Mouse (Mus musculus) fibroblast of lung, adult 2 months (primary cell): ENCODE measurements around the gene Prrt4.
"Not testable (repeated sequence)": the region's sequence is repeated elsewhere in the genome, so short reads cannot be mapped to it uniquely, and the experiment has no call there.

Experiments used
- DNase-seq: peaks from one replicate; pipeline ENCODE4 v3.0.0-alpha.2; 2011; ENCODE audit warnings: low read depth

Gene Prrt4

DNA sequence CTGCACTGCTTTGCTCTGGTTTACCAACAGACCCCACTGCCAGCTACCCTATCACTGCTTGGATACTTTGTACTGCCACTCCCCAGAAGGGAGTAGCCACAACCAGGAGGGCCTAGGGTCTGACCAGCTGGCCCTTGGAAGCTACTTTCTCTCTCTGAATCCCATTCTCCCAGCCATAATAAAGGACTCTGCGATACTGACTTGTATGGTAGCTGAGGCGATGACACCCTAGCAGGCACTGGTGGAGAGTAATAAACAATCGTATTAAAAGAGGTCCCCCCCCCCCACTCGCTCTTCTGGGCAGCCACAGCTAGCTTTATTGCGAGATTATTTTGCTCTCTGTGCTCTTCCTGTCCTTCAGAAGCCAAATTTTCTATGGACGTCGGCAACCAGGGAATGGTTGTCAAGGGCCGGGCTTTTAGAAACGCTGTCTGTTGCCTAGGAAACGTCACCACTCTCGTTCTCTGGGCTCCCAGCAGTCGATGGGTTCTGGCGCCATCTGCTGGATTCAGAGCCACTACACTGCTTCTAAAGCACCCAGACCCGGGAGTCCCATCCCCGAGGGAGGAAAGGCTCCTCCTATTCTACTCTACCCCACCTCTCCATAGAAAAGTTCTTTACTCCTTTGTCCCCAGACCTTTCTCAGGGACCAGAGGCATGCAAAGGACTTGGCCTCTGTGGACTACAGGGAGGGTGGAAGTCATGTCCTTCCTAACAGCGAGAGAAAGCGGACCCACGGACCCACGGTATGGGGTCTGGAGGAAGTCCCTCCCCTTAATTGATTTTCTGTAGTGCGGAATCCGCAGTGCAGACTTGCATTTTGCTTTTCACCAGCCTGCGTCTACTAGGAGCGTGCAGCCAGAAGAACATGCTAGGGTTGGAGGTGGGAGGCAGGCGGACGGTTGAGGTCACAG is 19.2 kb upstream of the Prrt4 start:
- DNase-seq, result peak; percentile 73

DNA sequence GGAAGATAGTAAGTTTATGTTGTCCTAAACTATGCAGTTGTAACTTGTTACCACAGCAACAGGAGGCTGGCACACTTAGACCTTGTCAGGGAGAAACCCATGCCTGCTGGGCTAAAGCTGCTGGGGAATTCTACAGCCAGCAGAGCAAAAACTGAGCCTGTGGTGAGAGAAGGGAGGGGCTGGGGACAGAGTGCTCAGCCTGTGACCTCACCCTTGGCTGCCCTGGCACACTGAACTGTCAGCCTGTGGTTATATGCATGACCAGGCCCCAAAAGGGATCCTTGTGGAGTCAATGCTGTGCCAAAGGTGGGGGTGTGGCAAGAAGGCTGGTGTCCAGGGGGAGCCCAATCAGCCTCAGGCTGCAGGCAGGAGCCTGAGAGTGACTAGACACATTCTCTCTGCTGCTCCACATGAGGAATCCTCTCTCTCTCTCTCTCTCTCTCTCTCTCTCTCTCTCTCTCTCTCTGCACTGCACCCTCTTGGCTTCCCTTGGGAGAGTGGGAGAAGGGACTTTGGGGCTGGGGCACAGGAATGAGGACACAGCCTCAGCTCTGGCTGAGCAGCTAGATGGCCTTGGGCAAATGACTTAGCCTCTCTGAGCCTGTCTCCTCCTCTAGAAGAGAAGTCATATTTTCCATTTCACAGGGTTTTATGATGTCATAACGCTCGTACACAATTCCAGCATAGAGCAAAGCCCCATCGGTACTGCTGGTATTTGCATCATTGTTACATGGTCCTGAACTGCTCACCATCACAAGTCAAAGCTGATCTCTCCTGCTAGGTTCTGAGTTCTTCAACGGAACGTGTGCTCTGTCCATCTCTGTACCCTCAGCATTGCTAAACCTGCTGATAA is 16.7 kb upstream of the Prrt4 start:
- DNase-seq, result peak; percentile 81

DNA sequence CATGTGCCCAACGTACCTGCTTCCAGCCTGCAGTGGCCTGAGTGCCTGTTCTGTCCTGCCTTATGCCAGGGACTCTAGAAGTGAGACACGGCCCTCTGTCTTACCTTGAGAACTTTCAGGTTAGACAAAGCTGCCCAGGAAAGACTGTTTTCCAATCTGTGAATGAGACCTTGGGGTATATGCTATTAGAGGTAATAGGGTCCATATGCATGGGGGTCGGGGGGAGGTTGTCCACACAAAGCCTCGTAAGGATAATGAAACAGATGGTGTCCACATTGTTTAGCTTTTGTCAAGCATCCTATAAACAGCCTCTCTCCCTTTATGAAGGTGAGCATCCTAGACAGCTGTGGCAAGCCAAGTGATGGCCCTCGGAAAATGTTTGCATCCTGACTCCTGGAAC is 15.8 kb upstream of the Prrt4 start:
- no peak for DNase-seq

DNA sequence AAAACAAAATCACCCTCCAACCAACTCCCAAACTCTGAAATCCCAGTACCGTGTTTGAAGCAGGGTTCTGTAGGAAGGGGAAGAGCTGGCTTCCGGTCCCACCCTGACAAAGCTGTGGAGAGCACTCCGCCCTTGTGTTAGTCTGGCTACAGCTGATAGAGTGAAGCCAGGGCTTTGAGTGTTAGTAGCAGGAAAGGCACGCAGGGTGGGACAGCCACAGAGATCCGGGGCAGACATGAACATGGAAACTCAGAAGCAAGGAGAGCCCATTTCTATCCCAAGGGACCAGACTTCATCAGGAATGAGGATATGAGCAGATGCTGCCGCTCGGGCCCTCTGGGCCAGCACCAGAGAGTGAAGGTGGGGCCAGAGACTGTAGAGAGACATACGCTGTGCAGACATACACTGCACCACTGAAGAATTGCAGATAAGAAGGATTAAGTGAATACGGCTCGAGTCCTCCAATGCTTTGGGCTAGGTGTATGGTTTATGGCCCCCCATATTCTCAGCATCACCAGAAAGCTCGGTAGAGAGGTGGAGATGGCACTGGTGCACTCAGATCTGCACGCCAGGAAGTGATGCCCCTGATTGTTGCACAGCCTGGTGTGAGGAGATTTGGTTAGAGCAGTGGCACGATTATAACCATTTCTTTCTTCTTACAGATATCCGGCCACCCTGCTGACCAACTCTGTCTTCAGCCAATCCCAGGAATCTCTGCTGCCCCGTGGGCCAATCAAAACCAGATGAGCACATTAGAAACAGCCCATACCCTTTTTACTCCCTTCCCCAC is 14.8 kb upstream of the Prrt4 start:
- DNase-seq, result no peak

DNA sequence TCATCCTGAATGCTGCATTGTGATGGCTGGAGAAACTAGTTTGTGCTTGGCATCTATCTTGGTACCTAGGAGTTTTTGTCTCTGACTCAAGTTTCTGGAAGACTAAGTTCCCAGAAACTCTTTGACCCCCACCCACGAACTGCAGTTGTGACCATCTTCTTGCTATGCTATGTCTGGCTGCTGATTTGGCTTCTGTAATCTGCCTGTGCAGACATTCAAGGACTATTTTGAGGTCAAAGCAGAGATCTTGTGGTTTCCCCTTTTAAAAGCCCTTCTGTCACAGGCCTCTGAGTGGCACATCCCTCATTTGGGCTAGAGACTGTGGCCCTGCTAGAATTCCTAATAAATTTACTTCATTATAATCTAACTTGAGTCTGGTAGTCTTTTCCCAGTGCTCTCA is 8.6 kb upstream of the Prrt4 start:
- DNase-seq, result no peak

DNA sequence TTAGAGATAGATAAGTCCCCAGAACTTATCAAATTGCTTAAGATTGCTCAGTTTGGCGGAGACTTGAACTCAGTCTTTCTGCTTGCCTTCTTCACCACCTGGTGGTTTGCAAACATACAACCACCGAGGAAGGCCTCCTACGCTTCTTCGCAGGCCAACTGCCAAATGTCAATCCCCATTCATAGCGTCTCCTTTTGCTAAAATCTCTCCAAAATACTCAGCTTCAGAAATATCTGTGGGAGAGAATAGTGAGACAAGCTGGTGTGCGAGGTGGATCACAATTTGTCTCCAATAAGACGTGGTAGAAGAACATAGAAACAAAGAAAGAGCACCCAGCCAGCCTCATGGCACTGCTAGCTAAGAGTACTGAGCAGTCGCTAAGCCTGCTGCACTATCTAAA is 459 bp upstream of the Prrt4 start:
- DNase-seq, result no peak

GRCm38 (mm10) chr6:29177901-29178879 is 1.2 kb downstream of the Prrt4 start:
- DNase-seq, result no peak

DNA sequence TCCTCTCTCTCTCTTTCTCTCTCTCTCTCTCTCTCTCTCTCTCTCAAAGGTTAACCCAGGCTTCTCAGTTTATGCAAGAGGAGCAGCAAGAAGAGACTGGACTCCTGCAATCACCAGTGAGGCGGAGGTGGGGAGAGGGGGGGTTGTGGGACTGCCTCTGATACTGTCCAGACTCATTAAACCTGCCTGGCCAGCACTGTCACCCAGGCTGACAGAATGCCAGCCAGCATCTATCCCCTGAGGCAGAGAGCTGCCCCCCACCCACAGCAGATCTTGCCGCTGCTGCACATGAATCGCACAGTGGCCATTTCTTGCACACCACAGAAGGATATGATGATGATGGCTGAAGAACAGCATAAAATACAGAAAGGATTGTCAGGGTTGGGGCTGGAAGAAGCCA is 4.3 kb downstream of the Prrt4 start:
- DNase-seq, result no peak

DNA sequence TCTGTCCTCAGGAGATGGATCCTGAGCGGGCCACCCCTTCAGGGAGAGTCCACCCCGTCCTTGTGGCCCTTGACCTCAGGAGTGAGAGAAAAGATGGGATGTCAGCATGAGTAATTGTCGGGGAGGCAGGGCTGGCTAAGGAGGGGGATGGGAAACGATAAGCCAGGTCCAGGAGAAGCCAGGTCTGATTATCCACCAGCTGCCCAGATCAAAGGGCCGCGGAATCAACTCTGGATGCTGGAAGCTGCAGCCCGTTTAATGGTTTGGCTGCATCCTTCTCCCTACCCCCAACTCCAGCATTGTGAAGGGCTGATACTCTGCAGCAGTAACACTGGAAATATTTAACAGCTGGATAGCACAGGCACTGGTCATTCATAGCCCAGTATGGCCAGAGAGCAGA is 5.0 kb downstream of the Prrt4 start:
- no peak for DNase-seq

- peak; percentile 51 for DNase-seq
Measured at GRCm38 (mm10) chr6:29170952-29171388, 8.4 kb downstream of the Prrt4 start.

- no peak for DNase-seq
Measured at GRCm38 (mm10) chr6:29170063-29170921, 9.1 kb downstream of the Prrt4 start.

DNA sequence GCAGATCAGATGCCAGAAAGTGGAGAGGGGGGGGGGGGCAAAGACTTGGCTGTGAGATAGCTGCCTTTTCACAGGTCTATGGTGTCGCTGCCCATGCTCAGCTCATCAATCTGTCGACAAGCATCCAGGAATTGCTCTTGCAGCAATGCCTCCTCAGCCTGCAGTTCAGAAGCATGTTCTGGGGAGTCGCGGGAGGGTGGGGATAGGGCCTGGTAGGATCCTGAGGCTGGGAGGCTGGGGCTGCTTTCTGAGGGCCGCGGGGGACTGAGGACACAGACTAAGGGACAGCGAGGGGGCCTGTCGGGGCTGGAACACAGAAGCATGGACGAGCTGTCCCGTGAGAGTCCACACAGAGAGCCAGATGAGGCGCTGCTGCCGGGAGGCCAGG is 9.7 kb downstream of the Prrt4 start:
- DNase-seq, result no peak

GRCm38 (mm10) chr6:29168871-29169270 is 10.5 kb downstream of the Prrt4 start:
- DNase-seq, result no peak

- DNase-seq, result no peak
Measured at GRCm38 (mm10) chr6:29166196-29166595, 13.2 kb downstream of the Prrt4 start.

DNA sequence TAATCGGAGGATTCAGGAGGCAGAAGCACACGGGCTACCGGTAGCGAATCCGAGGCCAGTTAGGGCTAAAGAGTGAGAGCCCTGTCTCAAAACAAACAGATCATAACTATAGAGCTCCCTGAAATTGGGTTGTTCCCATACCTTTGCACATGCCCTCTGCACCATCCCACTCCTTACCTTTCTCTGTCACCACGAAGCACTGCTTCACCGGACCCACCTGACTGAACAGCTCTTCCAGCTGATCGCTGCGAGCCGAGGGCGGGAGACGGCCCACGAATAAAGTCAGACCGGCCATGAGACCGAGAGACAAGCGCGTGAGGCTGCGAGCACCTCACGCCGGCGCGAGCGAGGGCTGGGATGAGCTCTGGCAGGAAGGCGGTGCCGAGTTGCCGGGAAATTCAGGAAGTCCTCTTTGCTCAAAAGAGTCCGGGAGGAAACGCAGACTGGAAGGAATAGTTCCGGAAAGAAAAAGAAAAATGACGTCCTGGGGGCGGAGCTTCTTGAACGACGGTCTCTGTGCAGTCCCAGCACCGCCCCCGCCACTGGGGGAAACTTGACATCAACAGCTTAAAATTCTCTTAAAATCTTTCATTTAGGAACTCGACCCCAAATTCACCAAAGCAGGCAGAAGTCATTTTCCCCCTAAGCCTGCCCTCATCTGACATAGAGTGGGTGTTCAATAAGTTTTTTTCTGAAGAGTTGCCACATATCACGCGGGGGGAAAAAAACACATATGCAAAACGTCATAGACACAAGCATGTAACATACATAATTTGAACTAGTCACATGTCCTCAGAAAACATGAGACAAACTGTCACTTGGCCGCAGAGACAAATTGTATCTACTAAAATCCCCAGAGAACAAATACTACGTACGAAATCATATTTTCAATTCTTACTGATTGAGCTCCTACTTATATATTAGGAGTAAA is 14.8 kb downstream of the Prrt4 start, which contains the start of gene Rbm28:
TSS of gene Rbm28 (minus strand) at position 693 of the 931 bp plus-strand sequence.
- DNase-seq, result peak; percentile 85

- DNase-seq, result not testable (repeated sequence)
Measured at GRCm38 (mm10) chr6:29161291-29161690, 18.1 kb downstream of the Prrt4 start.

- no peak for DNase-seq
Measured at GRCm38 (mm10) chr6:29160786-29161185, 18.6 kb downstream of the Prrt4 start.

GRCm38 (mm10) chr6:29156326-29156725 is 23.1 kb downstream of the Prrt4 start:
- DNase-seq, result no peak

DNA sequence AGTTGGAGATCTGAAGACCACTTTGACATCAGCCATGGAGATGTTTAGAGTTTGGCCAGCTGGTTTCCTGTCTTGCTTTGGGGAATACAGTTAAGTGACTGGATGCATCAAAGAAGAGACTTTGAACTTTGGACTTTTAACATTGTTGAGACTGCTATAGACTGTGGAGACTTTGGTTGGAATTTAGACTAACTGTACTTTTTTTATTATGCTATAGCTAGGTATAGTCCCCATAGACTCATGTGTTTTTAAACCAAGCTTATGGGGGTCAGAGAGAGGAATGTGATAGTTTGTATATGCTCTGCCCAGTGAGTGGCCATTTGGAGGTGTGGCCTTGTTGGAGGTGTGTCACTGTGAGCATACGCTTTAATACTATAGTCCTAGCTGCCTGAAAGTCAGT is 29.4 kb downstream of the Prrt4 start:
- DNase-seq, result no peak
